Mouse (Mus musculus) lung, postnatal 0 days (tissue): Measurements from ENCODE around the gene Gm4969.

Experiments used
- CTCF ChIP-seq: IDR thresholded peaks from 2 replicates; pipeline ENCODE4 v1.5.1; 2016; ENCODE audit warnings: antibody characterized with exemption, mild to moderate bottlenecking
- EP300 ChIP-seq: IDR thresholded peaks from 2 replicates; pipeline ENCODE4 v1.6.1; 2016; ENCODE audit warnings: antibody characterized with exemption, mild to moderate bottlenecking, control low read depth

DNA sequence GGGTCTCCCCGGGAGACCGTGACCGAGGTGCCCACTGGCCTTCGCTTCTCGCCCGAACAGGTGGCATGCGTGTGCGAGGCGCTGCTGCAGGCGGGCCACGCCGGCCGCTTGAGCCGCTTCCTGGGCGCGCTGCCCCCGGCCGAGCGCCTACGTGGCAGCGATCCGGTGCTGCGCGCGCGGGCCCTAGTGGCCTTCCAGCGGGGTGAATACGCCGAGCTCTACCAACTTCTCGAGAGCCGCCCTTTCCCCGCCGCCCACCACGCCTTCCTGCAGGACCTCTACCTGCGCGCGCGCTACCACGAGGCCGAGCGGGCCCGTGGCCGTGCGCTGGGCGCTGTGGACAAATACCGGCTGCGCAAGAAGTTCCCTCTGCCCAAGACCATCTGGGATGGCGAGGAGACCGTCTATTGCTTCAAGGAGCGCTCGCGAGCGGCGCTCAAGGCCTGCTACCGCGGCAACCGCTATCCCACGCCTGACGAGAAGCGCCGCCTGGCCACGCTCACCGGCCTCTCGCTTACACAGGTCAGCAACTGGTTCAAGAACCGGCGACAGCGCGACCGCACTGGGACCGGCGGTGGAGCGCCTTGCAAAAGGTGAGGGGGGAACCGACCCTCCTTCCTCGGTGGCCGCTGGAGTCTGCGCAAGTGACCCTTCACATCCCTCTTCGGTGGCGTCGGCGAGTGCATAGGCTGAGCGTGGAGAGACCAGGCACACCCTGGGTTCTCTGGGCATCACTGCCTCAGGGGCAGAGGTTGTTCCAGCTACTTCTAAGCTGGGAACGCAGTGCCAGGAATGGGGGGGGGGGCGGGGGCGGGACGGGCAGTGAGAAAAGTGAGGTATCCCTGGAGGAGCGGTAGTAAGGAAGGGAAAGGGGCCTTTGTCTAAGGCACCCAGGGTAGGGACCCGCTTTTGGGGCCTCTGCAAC, 23.1 kb downstream of the Gm4969 start:
- TF ChIP-seq CTCF, result no peak; the same call in none of the 2 replicates
- no peak for TF ChIP-seq EP300
